Mouse (Mus musculus): Measurements from ENCODE around the gene Nlrc3. TPM values are rescaled to one million over a fixed set of nuclear protein-coding genes. Genes with fewer than 3 reads are reported as not detected.
"Not testable (repeated sequence)": the region's sequence is repeated elsewhere in the genome, so short reads cannot be mapped to it uniquely, and the experiment has no call there.

The Nlrc3 gene
- polyA plus RNA-seq (2015; fragmentation: Nextera tagmentation; extraction: Ambion mirVana): 1.3 and 2.2 TPM in 2 replicates

DNA sequence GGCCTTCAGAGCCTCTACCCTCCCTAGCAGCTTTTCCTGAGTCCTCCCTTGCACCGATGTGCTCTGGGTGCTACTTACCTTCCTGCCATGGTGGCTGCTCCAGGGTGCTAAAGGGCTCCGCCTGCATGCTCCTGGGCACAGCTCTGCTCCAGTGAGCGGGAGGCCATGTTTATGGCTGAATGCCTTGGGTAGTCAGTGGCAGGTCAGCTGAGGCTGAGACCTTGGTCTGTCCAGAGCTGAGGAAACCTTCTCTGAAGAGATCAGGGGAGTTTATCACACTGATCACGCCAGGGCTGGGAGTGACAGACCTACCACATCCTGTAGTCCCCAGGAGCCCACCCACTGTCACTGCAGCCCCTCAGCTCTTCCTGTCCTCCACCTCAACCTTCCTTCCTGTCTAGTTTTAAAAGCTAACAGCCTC lies at the start of gene Nlrc3:
Gene Nlrc3, minus strand, starts transcription at position 382 of the 421 bp plus-strand sequence.
- peaks cover 21% of the 10 kb centered on the region for H3K36me3 ChIP-seq
- peak within 1 kb of the TSS; percentile 41; the same call in 1 of the 2 replicates for H3K4me2 ChIP-seq
- H3K27me3 ChIP-seq: no peaks in the 10 kb centered on the region
- H3K4me3 ChIP-seq: peak within 1 kb of the TSS; percentile 24
- peak; percentile 61 for ATAC-seq (replicated peaks; ENCODE audit: insufficient number of reproducible peaks, insufficient read depth, low FRiP score, low read depth)
- H3K9ac ChIP-seq: no peak within 1 kb of the TSS
- WGBS: 57% methylated on average over 4 of the region's 4 CpGs
- no peaks in the 10 kb centered on the region for H3K9me3 ChIP-seq (replicated peaks)
- H3K4me1 ChIP-seq (replicated peaks): peaks cover 6% of the 10 kb centered on the region
- H3K27ac ChIP-seq: no peak within 1 kb of the TSS

DNA sequence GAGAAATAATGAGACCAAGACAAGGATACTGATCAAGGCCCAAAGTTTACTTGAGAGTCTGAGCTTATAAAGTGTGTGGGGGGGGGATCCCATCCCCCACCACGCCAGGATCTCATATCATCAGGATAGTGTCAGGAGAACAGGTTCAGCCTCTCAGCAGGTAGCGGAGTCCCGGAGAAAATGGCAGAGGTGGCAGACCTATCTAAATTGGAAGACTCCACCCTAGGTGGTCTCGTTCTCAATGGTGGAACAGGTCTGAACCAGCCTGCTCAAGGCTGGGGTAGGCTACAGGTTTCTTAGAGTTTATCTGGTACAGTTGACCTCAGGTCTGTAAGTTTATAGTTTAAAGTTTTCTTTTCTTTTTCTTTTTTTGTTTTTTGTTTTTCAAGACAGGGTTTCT lies 46.3 kb upstream of the Nlrc3 start:
- Histone ChIP-seq H3K9ac (no peak overlapping the region), H3K27ac (no peak overlapping the region), H3K4me1 (replicated peaks) (no peaks in the 10 kb centered on the region), H3K4me3 (no peak overlapping the region), H3K9me3 (replicated peaks) (no peaks in the 10 kb centered on the region), H3K4me2 (no peak overlapping the region), H3K36me3 (no peaks in the 10 kb centered on the region), H3K27me3 (no peaks in the 10 kb centered on the region)
- ATAC-seq (replicated peaks; ENCODE audit: insufficient number of reproducible peaks, insufficient read depth, low FRiP score, low read depth): no peak
- WGBS: 66% methylated on average over 4 of the region's 4 CpGs

DNA sequence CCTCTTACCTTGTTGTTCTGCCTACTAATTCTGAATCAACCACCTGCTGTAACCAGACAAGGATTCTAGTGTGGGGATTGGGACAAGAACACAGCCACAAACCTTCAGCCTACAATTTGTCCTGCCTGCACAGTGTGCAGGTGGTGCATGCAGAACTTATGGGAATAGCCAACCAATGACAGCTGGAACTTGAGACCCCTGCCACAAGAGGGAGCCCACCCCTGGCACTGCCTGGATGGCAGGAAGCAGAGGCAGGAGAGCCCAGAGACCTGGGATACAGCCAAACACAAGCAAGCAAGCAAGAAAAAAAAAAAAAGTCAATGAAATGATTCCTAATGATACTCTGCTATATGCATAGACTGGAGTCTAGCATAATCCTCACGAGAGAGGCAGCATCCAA lies 44.8 kb upstream of the Nlrc3 start:
- Histone ChIP-seq H3K4me3 (no peak overlapping the region), H3K4me1 (replicated peaks) (no peaks in the 10 kb centered on the region), H3K9me3 (replicated peaks) (no peaks in the 10 kb centered on the region), H3K27me3 (no peaks in the 10 kb centered on the region), H3K9ac (no peak overlapping the region), H3K4me2 (no peak overlapping the region), H3K36me3 (no peaks in the 10 kb centered on the region), H3K27ac (no peak overlapping the region)
- no peak for ATAC-seq (replicated peaks; ENCODE audit: insufficient number of reproducible peaks, insufficient read depth, low FRiP score, low read depth)
- WGBS: 75% methylated on average over 1 of the region's 1 CpGs

DNA sequence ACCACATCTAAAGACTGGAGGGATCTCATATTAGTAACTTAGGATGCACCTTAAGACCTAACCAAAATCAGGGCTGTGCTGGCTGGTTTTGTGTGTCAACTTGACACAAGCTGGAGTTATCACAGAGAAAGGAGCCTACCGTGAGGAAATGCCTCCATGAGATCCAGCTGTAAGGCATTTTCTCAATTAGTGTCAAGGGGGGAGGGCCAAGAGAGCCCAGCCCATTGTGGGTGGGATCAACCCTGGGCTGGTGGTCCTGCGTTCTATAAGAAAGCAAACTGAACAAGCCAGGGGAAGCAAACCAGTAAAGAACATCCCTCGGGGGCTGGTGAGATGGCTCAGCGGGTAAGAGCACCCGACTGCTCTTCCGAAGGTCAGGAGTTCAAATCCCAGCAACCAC lies 41.0 kb upstream of the Nlrc3 start:
- not testable (repeated sequence) for H3K36me3 ChIP-seq; ATAC-seq (replicated peaks; ENCODE audit: insufficient number of reproducible peaks, insufficient read depth, low FRiP score, low read depth); H3K27me3 ChIP-seq; H3K4me2 ChIP-seq; H3K4me3 ChIP-seq; H3K9ac ChIP-seq; H3K27ac ChIP-seq; H3K9me3 ChIP-seq (replicated peaks); H3K4me1 ChIP-seq (replicated peaks)
- 73% methylated on average over 6 of the region's 6 CpGs for WGBS

DNA sequence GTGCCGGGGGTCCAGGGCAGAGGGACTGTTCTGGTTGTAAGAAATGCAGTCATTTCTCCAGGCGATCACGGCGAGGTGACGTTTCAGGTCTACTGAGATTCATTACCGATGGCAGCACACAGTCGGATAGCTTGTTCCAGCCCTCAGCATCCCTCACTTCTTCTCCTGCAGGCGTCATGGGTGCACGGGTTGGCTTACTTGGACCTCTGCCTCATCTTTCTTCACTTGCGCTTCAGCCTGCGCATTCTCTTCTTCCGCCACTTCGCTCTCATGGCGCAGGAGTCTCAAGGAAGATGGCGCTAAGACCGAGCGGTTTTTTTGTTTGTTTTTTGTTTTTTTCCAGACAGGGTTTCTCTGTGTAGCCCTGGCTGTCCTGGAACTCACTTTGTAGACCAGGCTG lies 40.4 kb upstream of the Nlrc3 start:
- H3K9me3 ChIP-seq (replicated peaks); H3K4me1 ChIP-seq (replicated peaks); H3K27ac ChIP-seq; H3K36me3 ChIP-seq; H3K9ac ChIP-seq; ATAC-seq (replicated peaks; ENCODE audit: insufficient number of reproducible peaks, insufficient read depth, low FRiP score, low read depth); H3K27me3 ChIP-seq; H3K4me3 ChIP-seq; H3K4me2 ChIP-seq: not testable (repeated sequence)
- WGBS: 74% methylated on average over 17 of the region's 17 CpGs

DNA sequence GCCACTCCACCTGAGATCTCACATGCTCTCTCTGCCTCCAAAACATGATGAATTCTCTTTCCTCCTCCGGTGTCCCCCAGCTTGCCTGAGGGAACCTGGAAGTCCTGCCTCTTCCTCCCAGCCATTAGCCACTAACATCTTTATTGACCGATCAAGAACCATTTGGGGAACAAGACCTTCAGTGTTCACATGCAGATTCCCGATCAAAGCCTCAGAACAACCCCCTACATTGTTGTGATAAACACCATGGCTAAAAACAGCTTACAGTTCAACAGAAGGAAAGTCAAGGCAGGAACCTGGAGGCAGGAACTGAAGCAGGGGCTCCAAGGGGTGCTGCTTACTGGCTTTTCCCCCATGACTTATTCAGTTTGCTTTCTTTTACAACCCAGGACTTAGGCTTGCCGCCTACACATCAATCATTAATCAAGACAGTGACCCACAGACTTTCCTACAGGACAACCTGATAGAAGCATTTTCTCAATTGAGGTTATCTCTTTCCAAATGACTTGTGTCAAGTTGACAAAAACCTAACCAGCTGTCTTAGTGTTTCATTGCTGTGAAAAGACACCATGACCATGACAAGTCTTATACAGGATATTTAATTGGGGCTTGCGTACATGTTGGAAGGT lies 37.7 kb upstream of the Nlrc3 start:
- Histone ChIP-seq H3K27ac (no peak overlapping the region), H3K27me3 (no peaks in the 10 kb centered on the region), H3K9me3 (replicated peaks) (no peaks in the 10 kb centered on the region), H3K4me3 (no peak overlapping the region), H3K4me2 (no peak overlapping the region), H3K4me1 (replicated peaks) (no peaks in the 10 kb centered on the region), H3K9ac (no peak overlapping the region), H3K36me3 (no peaks in the 10 kb centered on the region)
- 71% methylated on average over 5 of the region's 5 CpGs for WGBS
- ATAC-seq (replicated peaks; ENCODE audit: insufficient number of reproducible peaks, insufficient read depth, low FRiP score, low read depth): no peak

DNA sequence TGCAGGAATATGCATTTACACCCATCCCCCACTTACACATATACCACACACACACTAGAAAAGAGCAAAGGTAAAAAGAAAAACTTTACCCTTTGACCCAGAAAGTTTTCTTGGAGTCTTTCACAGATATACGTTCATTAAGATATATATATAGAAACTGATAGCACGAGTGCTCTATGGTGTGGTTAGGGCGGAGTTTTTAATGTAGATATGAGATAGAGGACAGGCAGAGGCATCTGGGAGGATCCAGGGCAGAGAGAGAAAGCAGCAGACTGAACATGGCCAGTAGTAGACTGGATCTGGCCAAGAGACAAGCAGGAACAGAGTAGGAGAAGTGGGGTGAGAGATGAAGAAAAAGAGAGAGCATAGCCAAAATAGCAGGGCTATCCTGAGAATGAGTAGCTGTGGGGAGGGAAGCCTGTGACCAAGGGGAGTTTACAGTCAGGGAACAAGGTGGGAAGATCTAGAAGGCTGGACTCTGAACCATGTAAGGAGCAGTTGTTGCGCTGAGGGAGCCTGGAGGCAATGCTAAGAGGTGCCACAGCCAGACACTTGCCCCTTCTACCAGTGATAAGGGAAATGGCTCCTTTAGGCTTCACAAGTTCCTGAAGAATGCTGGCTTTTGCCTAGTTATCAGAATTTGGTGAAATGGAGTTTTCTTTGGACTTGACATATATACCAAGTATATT lies 36.6 kb upstream of the Nlrc3 start:
- Histone ChIP-seq H3K4me2 (no peak overlapping the region), H3K9ac (no peak overlapping the region), H3K4me3 (no peak overlapping the region), H3K9me3 (replicated peaks) (no peaks in the 10 kb centered on the region), H3K27me3 (no peaks in the 10 kb centered on the region), H3K4me1 (replicated peaks) (no peaks in the 10 kb centered on the region), H3K27ac (no peak overlapping the region), H3K36me3 (no peaks in the 10 kb centered on the region)
- 41% methylated on average over 4 of the region's 4 CpGs for WGBS
- ATAC-seq (replicated peaks; ENCODE audit: insufficient number of reproducible peaks, insufficient read depth, low FRiP score, low read depth): no peak

DNA sequence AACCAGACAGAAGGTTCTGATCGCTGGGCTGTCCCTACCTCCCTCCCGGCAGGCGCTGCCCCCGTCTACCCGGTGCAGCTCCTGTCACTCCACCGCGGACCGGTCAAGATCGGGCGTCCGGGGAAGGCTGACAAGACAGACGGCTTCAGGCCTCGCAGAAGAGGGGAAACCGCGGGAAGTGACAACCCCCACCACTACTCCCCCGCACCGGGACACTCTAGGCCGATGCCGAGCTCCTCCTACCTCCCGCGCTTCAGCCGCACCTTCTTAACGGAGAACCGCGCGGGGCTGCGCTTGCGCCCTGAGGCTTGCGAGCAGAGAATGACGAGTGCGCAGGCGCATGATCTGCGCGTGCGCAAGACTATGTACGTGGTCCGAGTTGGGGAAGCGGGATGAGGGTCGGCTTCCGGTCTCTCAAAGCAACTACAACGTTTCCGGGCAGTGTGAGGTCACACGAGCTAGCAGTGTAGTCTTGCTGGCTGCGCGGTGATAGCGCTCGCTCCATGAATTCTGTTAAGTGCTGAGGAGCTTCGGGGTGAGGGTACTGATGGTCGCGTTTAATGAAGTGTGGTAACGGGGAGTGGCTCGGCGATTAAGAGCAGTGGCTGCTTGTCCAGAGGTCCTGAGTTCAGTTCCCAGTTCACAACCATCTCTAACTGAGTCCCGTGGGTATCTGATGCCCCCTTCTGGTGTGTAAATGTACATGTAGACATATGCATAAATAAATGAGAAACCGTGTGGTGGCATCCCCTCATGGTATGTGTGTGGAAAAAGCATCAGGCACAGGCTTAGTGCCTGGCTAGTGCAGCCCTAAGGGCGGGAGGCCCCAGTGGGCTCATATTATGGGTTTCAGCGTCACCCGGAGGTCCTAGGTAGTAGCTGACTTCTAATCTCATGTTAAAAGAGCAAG lies 27.3 kb upstream of the Nlrc3 start, which contains the start of gene Slx4:
Gene Slx4, minus strand, starts transcription at position 282 of the 910 bp plus-strand sequence.
- Histone ChIP-seq H3K9me3 (replicated peaks) (no peaks in the 10 kb centered on the region), H3K36me3 (peaks cover 22% of the 10 kb centered on the region), H3K4me1 (replicated peaks) (peaks cover 17% of the 10 kb centered on the region), H3K4me3 (peak within 1 kb of the TSS; percentile 88), H3K27ac (peak within 1 kb of the TSS; percentile 88), H3K9ac (peak within 1 kb of the TSS; percentile 93), H3K4me2 (peak within 1 kb of the TSS; percentile 93), H3K27me3 (no peaks in the 10 kb centered on the region)
- peak; percentile 99 for ATAC-seq (replicated peaks; ENCODE audit: insufficient number of reproducible peaks, insufficient read depth, low FRiP score, low read depth)
- 1% methylated on average over 57 of the region's 58 CpGs for WGBS

DNA sequence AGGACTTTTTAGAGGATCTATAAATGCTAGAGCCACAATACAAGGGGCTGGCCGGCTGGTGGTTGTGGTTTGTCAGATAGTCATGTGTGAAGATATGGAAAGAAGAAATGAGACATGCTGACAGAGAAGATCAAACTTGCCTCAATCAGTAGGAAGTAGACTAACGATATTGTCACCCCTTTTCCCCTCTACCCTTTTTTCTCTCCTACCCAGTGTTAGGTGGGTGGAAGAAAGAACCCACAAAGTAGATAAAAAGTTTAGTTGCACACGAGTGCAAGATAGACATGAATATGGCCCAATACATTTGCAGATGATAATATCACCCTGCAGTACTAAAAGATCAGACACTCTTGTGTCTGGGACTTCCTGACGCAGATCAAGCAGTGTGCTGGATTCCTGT lies 12.0 kb upstream of the Nlrc3 start:
- no peak overlapping the region for H3K4me3 ChIP-seq
- peaks cover 91% of the 10 kb centered on the region for H3K36me3 ChIP-seq
- H3K4me1 ChIP-seq (replicated peaks): no peaks in the 10 kb centered on the region
- no peak overlapping the region for H3K9ac ChIP-seq
- no peak overlapping the region for H3K27ac ChIP-seq
- no peak for ATAC-seq (replicated peaks; ENCODE audit: insufficient number of reproducible peaks, insufficient read depth, low FRiP score, low read depth)
- H3K27me3 ChIP-seq: no peaks in the 10 kb centered on the region
- 82% methylated on average over 4 of the region's 4 CpGs for WGBS
- no peak overlapping the region for H3K4me2 ChIP-seq
- no peaks in the 10 kb centered on the region for H3K9me3 ChIP-seq (replicated peaks)

DNA sequence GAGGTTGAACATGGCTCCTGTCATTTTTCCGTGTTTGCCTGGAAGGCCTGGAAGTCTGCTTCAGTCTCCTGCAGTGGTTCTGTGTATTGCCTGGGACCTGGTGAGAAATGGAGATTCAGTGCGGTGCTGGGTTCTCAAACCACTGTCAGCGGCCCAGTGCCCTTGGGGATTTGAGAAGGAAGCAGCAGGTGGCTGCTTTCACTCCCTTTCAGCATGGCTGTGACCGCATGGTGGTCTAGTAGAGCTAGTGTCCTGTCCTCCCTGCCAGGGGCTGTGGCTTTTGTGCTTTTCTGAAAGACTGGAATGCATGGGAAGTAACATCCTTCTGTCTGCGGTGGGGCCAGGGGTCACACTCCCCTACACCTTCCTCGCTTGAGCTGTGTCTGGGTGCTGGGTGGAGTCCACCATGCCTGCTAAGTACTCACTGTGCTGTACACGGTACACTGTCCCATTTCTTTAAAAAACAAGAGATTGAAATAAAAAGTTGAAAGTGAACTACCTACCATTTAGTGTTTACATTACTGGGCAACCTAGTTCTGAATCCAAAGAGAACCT lies 6.8 kb upstream of the Nlrc3 start:
- Histone ChIP-seq H3K27me3 (no peaks in the 10 kb centered on the region), H3K4me3 (no peak overlapping the region), H3K9me3 (replicated peaks) (no peaks in the 10 kb centered on the region), H3K4me2 (no peak overlapping the region), H3K4me1 (replicated peaks) (no peaks in the 10 kb centered on the region), H3K27ac (no peak overlapping the region), H3K9ac (no peak overlapping the region), H3K36me3 (peaks cover 88% of the 10 kb centered on the region)
- WGBS: 65% methylated on average over 7 of the region's 7 CpGs
- no peak for ATAC-seq (replicated peaks; ENCODE audit: insufficient number of reproducible peaks, insufficient read depth, low FRiP score, low read depth)

DNA sequence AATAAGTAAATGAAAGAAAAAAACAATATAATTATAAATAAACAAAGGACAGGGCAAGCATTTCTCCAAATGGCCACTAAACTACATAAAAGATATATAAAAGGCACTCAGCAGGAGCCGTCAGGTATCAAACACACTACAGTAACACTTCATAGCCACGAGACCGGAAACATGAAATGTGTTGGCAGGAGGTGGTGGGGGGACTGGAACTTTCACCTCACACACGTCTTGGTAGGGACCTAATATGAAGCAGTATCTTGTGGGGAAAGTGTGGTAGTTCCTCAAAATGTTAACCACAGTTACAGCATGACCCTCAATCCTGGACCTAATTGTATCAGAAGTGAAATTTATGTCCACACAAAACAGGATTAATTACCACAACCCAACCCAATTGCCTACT lies 5.7 kb upstream of the Nlrc3 start:
- Histone ChIP-seq H3K9ac (no peak overlapping the region), H3K27ac (no peak overlapping the region), H3K4me2 (no peak overlapping the region), H3K4me3 (no peak overlapping the region), H3K4me1 (replicated peaks) (no peaks in the 10 kb centered on the region), H3K27me3 (no peaks in the 10 kb centered on the region), H3K36me3 (peaks cover 77% of the 10 kb centered on the region), H3K9me3 (replicated peaks) (no peaks in the 10 kb centered on the region)
- no peak for ATAC-seq (replicated peaks; ENCODE audit: insufficient number of reproducible peaks, insufficient read depth, low FRiP score, low read depth)
- 79% methylated on average over 4 of the region's 4 CpGs for WGBS
